Mouse (Mus musculus): ENCODE measurements around the gene Stat5a.

DNA sequence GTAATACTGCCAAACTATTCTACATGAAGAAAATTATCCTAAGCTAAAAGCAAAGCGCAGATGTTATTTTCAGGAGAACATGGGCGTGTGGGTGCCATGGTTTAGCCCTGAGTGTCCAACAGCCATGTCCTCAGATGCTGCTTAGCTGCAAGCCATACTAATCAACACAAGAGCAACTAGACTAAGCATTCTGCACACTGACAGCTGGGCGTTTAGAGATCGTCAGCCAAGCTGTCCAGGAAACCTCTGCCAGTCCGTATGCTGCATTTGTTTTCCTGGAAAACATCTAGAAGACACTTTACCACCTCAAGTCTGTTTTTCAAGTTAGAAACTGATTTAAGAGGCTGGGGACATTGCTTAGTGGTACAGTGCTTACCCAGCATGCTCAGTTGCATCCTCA lies 55.3 kb downstream of the Stat5a start:
- TF ChIP-seq CTCF (IDR thresholded peaks at IDR 0.05; ENCODE audit: extremely low read depth, insufficient read length, insufficient replicate concordance, low read depth, low read length): no peak
- TF ChIP-seq POLR2A (IDR thresholded peaks at IDR 0.05; ENCODE audit: low read depth, low read length): no peak
